In genomic region chr1:37401687-37402086, GRCm38 (mm10) we compare ENCODE assay signal across 9 mouse cellular contexts. TPM values are rescaled to one million over a fixed set of nuclear protein-coding genes. Genes with fewer than 3 reads are reported as not detected.
DNase-seq lines count a peak whose midpoint lies in the region; ATAC-seq lines count a peak whose summit lies in the region.
"Had no signal": no experiment of that assay in that cellular context is flagged by ENCODE, and none has a peak within 500 bp of the region (broad histone marks: within the 10 kb centered on the region; RNA-seq: fewer than 3 reads in every experiment).

No protein-coding gene starts in this region.

- no peak overlapping the region for H3K9ac ChIP-seq in liver, embryonic 11.5 days (ENCODE audit: low read depth, low read length)
- H3K9ac ChIP-seq: hindbrain, embryonic 15.5 days had no signal

- DNase-seq in urinary bladder, postnatal 14 days (ENCODE audit: low spot score), result peak; percentile 63
- DNase-seq in urinary bladder, postnatal 10 days (ENCODE audit: low spot score), result no peak
- DNase-seq in adrenal gland, postnatal 14 days, result peak; percentile 79
- peak; percentile 45 for DNase-seq in embryo, embryonic 9.5 days (ENCODE audit: extremely low spot score)
- DNase-seq in kidney, adult 8-10 months, result peak; percentile 36 to 64
- peak; percentile 39 for DNase-seq in liver, embryonic 11.5 days (ENCODE audit: low spot score)
- peak; percentile 24 for DNase-seq in retina, postnatal 7 days (ENCODE audit: low read depth, low spot score)

- H3K9me3 ChIP-seq in liver, embryonic 11.5 days (ENCODE audit: control insufficient read depth, low read length), result no peaks in the 10 kb centered on the region
- H3K9me3 ChIP-seq: hindbrain, embryonic 15.5 days had no signal

- H3K4me1 ChIP-seq in liver, embryonic 11.5 days (replicated peaks; ENCODE audit: control insufficient read depth, insufficient read depth, low read length), result no peaks in the 10 kb centered on the region; the same call in 1 of the 2 replicates
- H3K4me1 ChIP-seq: hindbrain, embryonic 15.5 days had no signal

- H3K36me3 ChIP-seq in liver, embryonic 11.5 days (ENCODE audit: control insufficient read depth, insufficient read depth, low read length), result no peaks in the 10 kb centered on the region

- 50% methylated on average over 4 of the region's 4 CpGs for WGBS in liver, embryonic 11.5 days

- H3K27me3 ChIP-seq in liver, embryonic 11.5 days (replicated peaks; ENCODE audit: control insufficient read depth, insufficient read depth, low read length), result no peaks in the 10 kb centered on the region
- H3K27me3 ChIP-seq: hindbrain, embryonic 15.5 days had no signal

- H3K27ac ChIP-seq in liver, embryonic 11.5 days (ENCODE audit: low read depth, low read length), result no peak overlapping the region
- H3K27ac ChIP-seq: hindbrain, embryonic 15.5 days had no signal

- H3K4me2 ChIP-seq in liver, embryonic 11.5 days, result no peak overlapping the region
- H3K4me2 ChIP-seq: hindbrain, embryonic 15.5 days had no signal

- no peak; the same call in 1 of the 2 replicates for ATAC-seq in liver, embryonic 11.5 days (replicated peaks; ENCODE audit: low FRiP score)
- no peak for ATAC-seq in erythroid progenitor cell, adult 5-6 weeks (replicated peaks; ENCODE audit: low FRiP score, poor library complexity, severe bottlenecking)

- no peak overlapping the region for H3K4me3 ChIP-seq in liver, embryonic 11.5 days (ENCODE audit: low read depth, low read length)
- H3K4me3 ChIP-seq: hindbrain, embryonic 15.5 days had no signal

RNA-seq across cellular contexts. Expression of gene Coa5, which starts 28.2 kb away (rescaled TPM):
- 95.9 and 97.8 TPM in 2 replicates for total RNA-seq in adrenal gland, postnatal 14 days (2021)
- 71.8 and 80.9 TPM in 2 replicates for polyA plus RNA-seq in liver, embryonic 11.5 days (2014; fragmentation: Nextera tagmentation; extraction: Ambion mirVana)
- total RNA-seq in erythroid progenitor cell, adult 5-6 weeks (2015; ENCODE audit: low replicate concordance), result 25.6 and 26.0 TPM in 2 replicates
- total RNA-seq in erythroid progenitor cell, adult 5-6 weeks (2017; ENCODE audit: low replicate concordance), result 11.6 and 17.6 TPM in 2 replicates

RNA-seq across cellular contexts. Expression of gene Unc50, which starts 28.3 kb away (rescaled TPM):
- 60.5 and 66.7 TPM in 2 replicates for total RNA-seq in adrenal gland, postnatal 14 days (2021)
- 111 and 113 TPM in 2 replicates for polyA plus RNA-seq in liver, embryonic 11.5 days (2014; fragmentation: Nextera tagmentation; extraction: Ambion mirVana)
- 27.7 and 39.6 TPM in 2 replicates for total RNA-seq in erythroid progenitor cell, adult 5-6 weeks (2015; ENCODE audit: low replicate concordance)
- 7.6 and 16.2 TPM in 2 replicates for total RNA-seq in erythroid progenitor cell, adult 5-6 weeks (2017; ENCODE audit: low replicate concordance)
